Mouse (Mus musculus): Measurements from ENCODE around the gene Vangl1.

DNA sequence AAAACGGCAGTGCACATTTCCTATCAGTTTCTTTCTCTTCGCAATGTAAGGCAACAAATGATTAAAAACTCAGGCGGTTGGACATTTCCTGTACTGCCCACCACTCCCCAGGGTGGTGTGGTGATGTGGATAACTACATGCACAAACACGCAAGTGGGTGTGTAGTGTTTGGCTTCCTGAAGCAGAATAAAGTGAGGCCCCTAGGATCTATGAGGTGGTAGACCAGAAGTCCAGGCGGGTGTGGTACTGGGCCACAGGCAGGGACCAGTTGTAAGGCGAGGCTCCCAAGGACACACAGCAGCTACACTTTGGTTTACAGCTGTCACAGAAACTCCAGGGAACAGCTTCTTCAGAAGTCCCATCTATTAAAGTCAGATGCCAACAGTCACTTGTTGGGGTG, 46.8 kb downstream of the Vangl1 start:
- TF ChIP-seq POLR2A (IDR thresholded peaks at IDR 0.05; ENCODE audit: extremely low read depth, insufficient read depth, low read length) (no peak), CTCF (IDR thresholded peaks at IDR 0.05; ENCODE audit: extremely low read depth, insufficient read depth, low read length) (no peak)
